Mouse (Mus musculus) adrenal gland, postnatal 10 days (tissue): ENCODE results near the gene Mettl9. TPM values are rescaled to one million over a fixed set of nuclear protein-coding genes. Genes with fewer than 3 reads are reported as not detected.
"Not testable (repeated sequence)": the region's sequence is repeated elsewhere in the genome, so short reads cannot be mapped to it uniquely, and the experiment has no call there.

ENCODE experiments used
- DNase-seq: peaks from one replicate; pipeline ENCODE4 v3.0.0; 2021; ENCODE audit warnings: mixed read lengths
- long read RNA-seq, 2 experiments: library from polyadenylated mRNA; stranded (forward); transcript quantifications; one replicate each; pipeline ENCODE4 v2.0.0; 2021
- total RNA-seq, 2 experiments: library from RNA; stranded (reverse); gene quantifications; 2 replicates each; pipeline ENCODE4 v1.2.3; 2021

Gene Mettl9
- 100 to 1,000 TPM; 102 to 106 TPM for total RNA-seq
- long read RNA-seq, experiment 1, transcript Mettl9-201 (5 exons, 1,823 nt), result major isoform, 112 of 158 reads
- long read RNA-seq, experiment 1, partial matches to known transcripts, result 5 of 158 reads
- long read RNA-seq, experiment 1, other reads (novel, unspliced or antisense), result 39 of 158 reads
- long read RNA-seq, experiment 2, transcript Mettl9-201 (5 exons, 1,823 nt), result major isoform, 62 of 86 reads
- long read RNA-seq, experiment 2, partial matches to known transcripts, result 1 of 86 reads
- long read RNA-seq, experiment 2, other reads (novel, unspliced or antisense), result 22 of 86 reads

GRCm38 (mm10) chr7:121033856-121034652 is at the start of gene Mettl9:
Gene Mettl9 (plus strand): TSS chr7:121034445.
- peak; percentile 99 for DNase-seq

GRCm38 (mm10) chr7:120991191-120991590 is 43.1 kb upstream of the Mettl9 start:
- DNase-seq, result no peak

- DNase-seq, result no peak
Measured at GRCm38 (mm10) chr7:120999021-120999530, 35.2 kb upstream of the Mettl9 start.

- no peak for DNase-seq
Measured at GRCm38 (mm10) chr7:121000065-121000822, 34.0 kb upstream of the Mettl9 start.

- no peak for DNase-seq
Measured at GRCm38 (mm10) chr7:121001879-121002278, 32.4 kb upstream of the Mettl9 start.

GRCm38 (mm10) chr7:121002407-121002928 is 31.8 kb upstream of the Mettl9 start:
- DNase-seq, result peak; percentile 29

- DNase-seq, result peak; percentile 19
Measured at GRCm38 (mm10) chr7:121003793-121004418, 30.3 kb upstream of the Mettl9 start.

- no peak for DNase-seq
Measured at GRCm38 (mm10) chr7:121011794-121012689, 22.2 kb upstream of the Mettl9 start.

GRCm38 (mm10) chr7:121014486-121014885 is 19.8 kb upstream of the Mettl9 start:
- DNase-seq, result no peak

GRCm38 (mm10) chr7:121018778-121019177 is 15.5 kb upstream of the Mettl9 start:
- no peak for DNase-seq

GRCm38 (mm10) chr7:121020277-121020676 is 14.0 kb upstream of the Mettl9 start:
- DNase-seq, result peak; percentile 33

GRCm38 (mm10) chr7:121025221-121026008 is 8.8 kb upstream of the Mettl9 start:
- no peak for DNase-seq

GRCm38 (mm10) chr7:121026300-121026699 is 7.9 kb upstream of the Mettl9 start:
- no peak for DNase-seq

GRCm38 (mm10) chr7:121029947-121030346 is 4.3 kb upstream of the Mettl9 start:
- not testable (repeated sequence) for DNase-seq

GRCm38 (mm10) chr7:121034701-121035141 is 476 bp downstream of the Mettl9 start:
- no peak for DNase-seq

- peak; percentile 67 for DNase-seq
Measured at GRCm38 (mm10) chr7:121035161-121035721, 996 bp downstream of the Mettl9 start.

- no peak for DNase-seq
Measured at GRCm38 (mm10) chr7:121040595-121040994, 6.3 kb downstream of the Mettl9 start.

- no peak for DNase-seq
Measured at GRCm38 (mm10) chr7:121041989-121042388, 7.7 kb downstream of the Mettl9 start.

GRCm38 (mm10) chr7:121043004-121043403 is 8.8 kb downstream of the Mettl9 start:
- DNase-seq, result no peak
